In the genomic region with DNA sequence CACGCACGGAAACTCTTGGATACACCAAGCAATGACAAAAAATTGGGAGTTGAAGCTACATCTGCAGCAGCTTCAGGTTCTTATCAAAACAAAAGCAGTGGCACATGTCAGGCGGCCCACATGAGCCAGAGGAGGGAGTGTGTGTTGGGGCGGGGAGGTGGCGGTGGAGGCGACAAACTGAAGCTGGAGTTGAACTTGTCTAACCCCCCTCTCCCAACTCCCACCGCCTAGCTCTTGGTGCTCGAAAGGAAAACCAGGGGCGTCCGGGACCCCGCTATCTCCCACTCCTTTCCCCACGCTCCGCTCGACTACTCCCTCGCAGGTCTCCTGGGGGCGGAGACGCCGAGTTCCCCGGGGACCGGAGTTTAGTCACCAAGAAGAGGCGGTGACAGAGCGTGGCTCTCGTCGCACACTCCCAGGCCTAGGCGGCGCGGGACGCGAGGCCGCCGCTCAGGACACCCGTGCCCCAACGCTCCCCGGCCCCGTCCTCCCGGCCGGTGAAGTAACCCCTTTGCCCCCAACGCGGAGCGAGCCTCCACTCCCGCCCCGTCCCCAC, we compare ENCODE assay signal across 9 mouse cellular contexts. TPM values are rescaled to one million over a fixed set of nuclear protein-coding genes. Genes with fewer than 3 reads are reported as not detected.
DNase-seq lines count a peak whose midpoint lies in the region; ATAC-seq and TF ChIP-seq lines count a peak whose summit lies in the region.
"Had no signal": no experiment of that assay in that cellular context is flagged by ENCODE, and none has a peak within 500 bp of the region (broad histone marks: within the 10 kb centered on the region; RNA-seq: fewer than 3 reads in every experiment).

No protein-coding gene starts in this region.

- TF ChIP-seq POLR2A in lung, adult 2 months (IDR thresholded peaks at IDR 0.05; ENCODE audit: borderline replicate concordance, extremely low read depth, low read depth, low read length), result 0 out of 2 replicates have a peak, but pooled peaks have one; percentile 18

- peak; percentile 74 for ATAC-seq in embryonic facial prominence, embryonic 14.5 days (ENCODE audit: low read depth)
- peak; percentile 85 for ATAC-seq in heart, embryonic 12.5 days (ENCODE audit: insufficient number of reproducible peaks, low FRiP score)
- ATAC-seq in kidney, embryonic 16.5 days (ENCODE audit: low FRiP score, low TSS enrichment), result peak; percentile 87
- ATAC-seq in neural tube, embryonic 14.5 days (ENCODE audit: low read depth), result peak; percentile 82

- WGBS in embryonic facial prominence, embryonic 14.5 days, result 1% methylated on average over 23 of the region's 42 CpGs
- WGBS in heart, embryonic 12.5 days, result under 1% methylated on average over 40 of the region's 42 CpGs
- under 1% methylated on average over 37 of the region's 42 CpGs for WGBS in kidney, embryonic 16.5 days
- WGBS in lung, adult 2 months, result under 1% methylated on average over 42 of the region's 42 CpGs
- under 1% methylated on average over 32 of the region's 42 CpGs for whole genome bisulfite sequencing in neural tube, embryonic 14.5 days

- H3K27me3 ChIP-seq in embryonic facial prominence, embryonic 14.5 days (replicated peaks; ENCODE audit: control insufficient read depth, insufficient read depth, low read length), result no peaks in the 10 kb centered on the region
- no peaks in the 10 kb centered on the region for H3K27me3 ChIP-seq in heart, embryonic 12.5 days (replicated peaks)
- H3K27me3 ChIP-seq in kidney, embryonic 16.5 days (ENCODE audit: insufficient read depth, low read length), result no peaks in the 10 kb centered on the region
- no peaks in the 10 kb centered on the region; the same call in 1 of the 2 replicates for H3K27me3 ChIP-seq in neural tube, embryonic 14.5 days (ENCODE audit: control insufficient read depth, insufficient read depth, low read length)

- TF ChIP-seq CTCF in lung, adult 2 months (IDR thresholded peaks at IDR 0.05; ENCODE audit: insufficient read depth, low read length), result no peak

- H3K4me1 ChIP-seq in embryonic facial prominence, embryonic 14.5 days (ENCODE audit: control insufficient read depth, insufficient read depth, low read length), result peaks cover 9% of the 10 kb centered on the region; the same call in 1 of the 2 replicates
- H3K4me1 ChIP-seq in heart, embryonic 12.5 days (replicated peaks), result peaks cover 6% of the 10 kb centered on the region; the same call in 1 of the 2 replicates
- peaks cover 7% of the 10 kb centered on the region; the same call in 1 of the 2 replicates for H3K4me1 ChIP-seq in kidney, embryonic 16.5 days (ENCODE audit: insufficient read depth, low read length)
- no peaks in the 10 kb centered on the region for H3K4me1 ChIP-seq in lung, adult 2 months (ENCODE audit: control insufficient read depth, insufficient read depth, low read length)
- 0 out of 2 replicates have a peak, but pooled peaks cover 3% of the 10 kb centered on the region for H3K4me1 ChIP-seq in neural tube, embryonic 14.5 days (ENCODE audit: control insufficient read depth, insufficient read depth, low read length)

- peak overlapping the region; percentile 91 for H3K27ac ChIP-seq in embryonic facial prominence, embryonic 14.5 days (replicated peaks; ENCODE audit: low read depth, low read length)
- H3K27ac ChIP-seq in heart, embryonic 12.5 days (ENCODE audit: poor library complexity, severe bottlenecking), result peak overlapping the region; percentile 89
- peak overlapping the region; percentile 89 for H3K27ac ChIP-seq in kidney, embryonic 16.5 days (ENCODE audit: low read length)
- H3K27ac ChIP-seq in neural tube, embryonic 14.5 days (ENCODE audit: low read depth, low read length), result peak overlapping the region; percentile 69

- H3K4me3 ChIP-seq in embryonic facial prominence, embryonic 14.5 days (ENCODE audit: low read depth, low read length), result peak overlapping the region; percentile 82
- H3K4me3 ChIP-seq in heart, embryonic 12.5 days, result peak overlapping the region; percentile 86
- H3K4me3 ChIP-seq in kidney, embryonic 16.5 days (ENCODE audit: low read length), result peak overlapping the region; percentile 91
- H3K4me3 ChIP-seq in lung, adult 2 months (replicated peaks; ENCODE audit: extremely low read depth, low read depth, low read length), result peak overlapping the region; percentile 89
- peak overlapping the region; percentile 87 for H3K4me3 ChIP-seq in neural tube, embryonic 14.5 days (ENCODE audit: low read depth, low read length)

- peak overlapping the region; percentile 78 for H3K4me2 ChIP-seq in embryonic facial prominence, embryonic 14.5 days (ENCODE audit: low read depth, low read length)
- peak overlapping the region; percentile 78 for H3K4me2 ChIP-seq in heart, embryonic 12.5 days
- H3K4me2 ChIP-seq in kidney, embryonic 16.5 days (replicated peaks; ENCODE audit: low read depth, low read length), result peak overlapping the region; percentile 79
- peak overlapping the region; percentile 83 for H3K4me2 ChIP-seq in neural tube, embryonic 14.5 days (ENCODE audit: low read depth, low read length)

- 0 out of 2 replicates have a peak, but pooled peaks cover 4% of the 10 kb centered on the region for H3K36me3 ChIP-seq in embryonic facial prominence, embryonic 14.5 days (ENCODE audit: control insufficient read depth, insufficient read depth, low read length)
- H3K36me3 ChIP-seq in heart, embryonic 12.5 days, result peaks cover 15% of the 10 kb centered on the region
- 0 out of 2 replicates have a peak, but pooled peaks cover 2% of the 10 kb centered on the region for H3K36me3 ChIP-seq in kidney, embryonic 16.5 days (ENCODE audit: insufficient read depth, low read length)
- no peaks in the 10 kb centered on the region for H3K36me3 ChIP-seq in neural tube, embryonic 14.5 days (ENCODE audit: control insufficient read depth, insufficient read depth, low read length)

- H3K9me3 ChIP-seq in embryonic facial prominence, embryonic 14.5 days (ENCODE audit: control insufficient read depth, low read length), result no peaks in the 10 kb centered on the region
- H3K9me3 ChIP-seq in heart, embryonic 12.5 days (replicated peaks), result no peaks in the 10 kb centered on the region
- H3K9me3 ChIP-seq in kidney, embryonic 16.5 days (ENCODE audit: low read length), result no peaks in the 10 kb centered on the region
- H3K9me3 ChIP-seq in neural tube, embryonic 14.5 days (ENCODE audit: control insufficient read depth, low read length), result no peaks in the 10 kb centered on the region

- DNase-seq in CD4-positive, CD25-positive, alpha-beta regulatory T cell, adult 2 months (ENCODE audit: low read depth, low spot score), result peak; percentile 77
- DNase-seq in adrenal gland, postnatal 10 days, result peak; percentile 86
- peak; percentile 73 for DNase-seq in embryonic facial prominence, embryonic 14.5 days (ENCODE audit: low spot score)
- peak; percentile 68 for DNase-seq in lung, adult 2 months
- DNase-seq in testis, postnatal 14 days (ENCODE audit: low spot score), result peak; percentile 71

- peak overlapping the region; percentile 86 for H3K9ac ChIP-seq in embryonic facial prominence, embryonic 14.5 days (ENCODE audit: low read depth, low read length)
- peak overlapping the region; percentile 94 for H3K9ac ChIP-seq in heart, embryonic 12.5 days
- H3K9ac ChIP-seq in kidney, embryonic 16.5 days (replicated peaks; ENCODE audit: low read length), result peak overlapping the region; percentile 91
- peak overlapping the region; percentile 71 for H3K9ac ChIP-seq in neural tube, embryonic 14.5 days (replicated peaks; ENCODE audit: low read depth, low read length)

RNA-seq across cellular contexts. Expression of gene Gm20403, which starts 1.6 kb away (rescaled TPM):
- not detected for total RNA-seq in adrenal gland, postnatal 10 days (2021)
- not detected in 2 replicates for polyA plus RNA-seq in embryonic facial prominence, embryonic 14.5 days (2014; fragmentation: Nextera tagmentation; extraction: Ambion mirVana)
- polyA plus RNA-seq in heart, embryonic 12.5 days (2016; fragmentation: Nextera tagmentation; extraction: Ambion mirVana), result not detected in 2 replicates
- not detected in 2 replicates for polyA plus RNA-seq in kidney, embryonic 16.5 days (2015; fragmentation: Nextera tagmentation; extraction: Ambion mirVana)
- not detected in 2 replicates for polyA plus RNA-seq in lung, adult 2 months (2012; rRNA removed)
- not detected in 2 replicates for polyA plus RNA-seq in neural tube, embryonic 14.5 days (2014; fragmentation: Nextera tagmentation; extraction: Ambion mirVana)
- polyA plus RNA-seq: gonadal fat pad, adult 2 months had no signal

RNA-seq across cellular contexts. Expression of gene Baz1a, which starts 29.4 kb away (rescaled TPM):
- total RNA-seq in adrenal gland, postnatal 10 days (2021), result 10 to 100 TPM; 22.0 to 27.1 TPM
- polyA plus RNA-seq in embryonic facial prominence, embryonic 14.5 days (2014; fragmentation: Nextera tagmentation; extraction: Ambion mirVana), result 19.2 and 20.9 TPM in 2 replicates
- 15.5 and 19.5 TPM in 2 replicates for polyA plus RNA-seq in heart, embryonic 12.5 days (2016; fragmentation: Nextera tagmentation; extraction: Ambion mirVana)
- 19.1 and 23.8 TPM in 2 replicates for polyA plus RNA-seq in kidney, embryonic 16.5 days (2015; fragmentation: Nextera tagmentation; extraction: Ambion mirVana)
- 2.7 and 5.5 TPM in 2 replicates for polyA plus RNA-seq in lung, adult 2 months (2012; rRNA removed)
- polyA plus RNA-seq in neural tube, embryonic 14.5 days (2014; fragmentation: Nextera tagmentation; extraction: Ambion mirVana), result 3.3 and 4.3 TPM in 2 replicates

Comparison
In these comparisons a context has a peak if more than half of its experiments do, and no peak if none do; other contexts are left out.
1. Peak in every context shown above with its lines: DNase-seq, ATAC-seq, H3K4me3 ChIP-seq and H3K27ac ChIP-seq.